Mouse (Mus musculus): ENCODE results near the gene Shank2.

- TF ChIP-seq CTCF (IDR thresholded peaks at IDR 0.05; ENCODE audit: low read depth): no peak
- TF ChIP-seq EP300 (IDR thresholded peaks at IDR 0.05; ENCODE audit: low read depth): no peak
These were observed 256.1 kb downstream of the Shank2 start for GRCm38 (mm10) chr7:144257821-144258220.
